Mouse (Mus musculus) heart, adult 9 months (tissue): ENCODE measurements around the gene Elf4.

ENCODE experiments used
- DNase-seq, 2 experiments: peaks; one replicate each; pipeline ENCODE4 v3.0.0; 2022; ENCODE audit warnings: low spot score in 2 of 2

Gene Elf4

DNA sequence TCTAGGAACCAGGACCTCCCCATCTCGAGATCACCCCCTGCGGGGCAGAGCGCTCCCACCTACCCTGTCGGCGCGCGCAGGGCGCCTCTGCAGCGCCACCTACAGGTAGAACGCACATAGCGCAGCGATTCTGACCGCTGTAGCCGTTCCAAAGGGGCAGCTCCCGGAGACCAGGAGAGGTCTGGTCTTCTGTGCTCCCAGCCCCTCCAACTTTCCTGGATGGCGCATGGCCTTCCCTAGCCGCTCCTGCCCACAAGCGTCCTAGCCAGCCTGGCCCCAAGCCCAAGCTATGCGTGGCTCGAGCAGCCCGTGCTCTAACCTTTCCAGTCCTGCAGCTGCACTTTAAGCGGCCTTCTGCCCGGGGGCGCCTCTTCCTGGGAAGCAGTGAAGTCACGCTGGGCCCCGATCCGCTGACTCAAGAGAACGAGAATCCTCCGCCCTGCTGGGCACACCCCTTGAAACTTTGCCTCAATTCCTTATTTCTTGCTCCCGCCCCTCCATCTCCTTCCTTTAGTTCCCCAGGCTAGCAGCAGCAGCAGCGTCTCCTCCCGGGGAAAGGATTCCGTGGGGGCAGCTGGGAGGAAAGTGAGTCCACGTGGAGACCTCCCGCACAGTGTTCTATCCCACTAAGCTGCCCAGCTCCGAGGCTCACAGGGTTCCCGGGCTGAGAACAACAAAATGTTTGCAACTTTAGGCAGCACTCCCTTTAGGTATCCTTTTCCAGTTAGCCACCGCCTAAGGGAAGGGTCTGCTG is at the start of gene Elf4:
Elf4 (minus strand) TSS at position 379 of the 754 bp plus-strand sequence.
- peak; percentile 56 to 60 for DNase-seq

DNA sequence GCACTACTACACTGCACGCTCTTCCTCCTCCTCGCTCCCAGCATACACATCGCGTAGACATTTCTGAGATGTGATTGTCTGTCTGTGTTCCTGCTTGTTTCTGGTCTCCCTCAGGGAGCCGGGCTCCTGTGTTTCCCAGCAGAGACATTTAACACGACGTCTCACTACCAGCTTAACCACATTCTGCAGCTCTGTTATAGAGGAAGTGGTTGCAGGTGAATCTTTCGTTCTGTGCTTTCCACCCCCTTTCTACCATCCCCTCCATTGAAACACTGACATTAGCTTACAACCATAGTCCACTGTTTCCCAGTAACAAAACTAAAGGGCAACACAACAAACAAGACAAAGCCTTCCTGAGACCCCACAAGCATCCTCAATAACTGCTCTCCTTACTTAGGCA is 30.8 kb upstream of the Elf4 start:
- DNase-seq = no peak

DNA sequence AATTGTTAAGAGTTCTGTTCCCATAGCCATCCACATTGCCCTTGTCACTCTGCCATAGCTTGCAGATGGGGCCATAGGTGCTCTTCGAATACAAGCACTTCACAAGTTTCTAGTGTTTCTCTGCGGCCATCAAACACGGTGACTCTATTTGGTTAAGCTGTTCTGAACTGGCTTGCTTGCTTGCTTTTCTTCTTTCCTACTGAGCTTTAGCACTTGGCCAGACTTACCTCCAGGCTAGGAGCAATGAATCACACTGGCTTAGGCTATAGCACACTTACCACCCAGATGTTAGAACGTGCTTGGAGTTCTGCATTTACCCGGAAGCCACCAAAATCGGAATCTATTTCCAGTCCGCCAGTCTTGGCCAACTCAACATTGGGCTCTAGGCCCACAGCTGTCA is 18.8 kb upstream of the Elf4 start:
- no peak for DNase-seq

DNA sequence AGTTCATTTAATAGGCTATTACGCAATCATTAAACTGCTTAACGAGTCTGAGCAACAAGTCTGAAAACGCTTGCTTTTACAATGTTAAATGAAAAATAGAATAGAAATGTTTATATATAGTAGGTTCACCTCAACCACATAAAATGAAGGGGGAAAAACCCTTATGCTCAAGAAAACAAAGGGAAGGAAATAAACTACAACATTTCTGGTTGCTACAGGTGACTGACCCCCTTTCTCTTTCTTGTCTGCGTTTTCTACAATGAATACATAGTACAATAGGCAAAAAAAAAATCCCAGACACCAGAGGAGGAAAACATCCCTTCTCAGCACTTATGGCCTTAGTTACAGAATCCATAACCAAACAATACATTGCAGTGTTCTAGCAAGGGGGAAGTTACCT is 18.2 kb upstream of the Elf4 start:
- DNase-seq = no peak

DNA sequence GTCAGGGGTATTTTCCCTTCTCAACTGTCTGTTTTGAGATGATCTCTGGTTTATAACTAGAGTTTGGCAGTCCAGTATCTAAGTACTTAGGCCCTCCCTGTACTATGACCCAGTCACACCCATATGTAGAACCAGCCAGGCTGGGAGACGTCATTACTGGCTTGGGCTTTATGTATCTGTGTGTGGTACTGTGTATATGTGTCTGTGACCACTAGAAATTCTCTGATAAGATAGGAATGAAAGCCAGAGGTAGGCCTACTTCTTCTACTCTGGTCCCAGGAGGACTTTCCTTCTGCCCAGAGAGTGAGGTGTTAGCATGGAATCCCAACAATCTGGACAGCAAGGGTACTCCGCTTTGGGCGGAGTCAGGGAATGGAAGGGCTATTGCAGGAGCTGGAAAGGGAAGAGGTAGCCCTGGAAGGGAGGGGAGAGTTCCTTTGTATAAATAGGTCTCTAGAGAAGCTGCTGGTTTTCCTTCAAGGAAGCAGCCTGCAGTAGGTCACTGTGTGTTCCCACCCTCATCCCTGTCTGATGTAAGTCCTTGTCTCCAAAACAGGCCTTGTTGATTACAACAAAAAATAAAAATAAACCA is 4.5 kb upstream of the Elf4 start:
- DNase-seq = peak in 1 of 2 experiments; percentile 34

DNA sequence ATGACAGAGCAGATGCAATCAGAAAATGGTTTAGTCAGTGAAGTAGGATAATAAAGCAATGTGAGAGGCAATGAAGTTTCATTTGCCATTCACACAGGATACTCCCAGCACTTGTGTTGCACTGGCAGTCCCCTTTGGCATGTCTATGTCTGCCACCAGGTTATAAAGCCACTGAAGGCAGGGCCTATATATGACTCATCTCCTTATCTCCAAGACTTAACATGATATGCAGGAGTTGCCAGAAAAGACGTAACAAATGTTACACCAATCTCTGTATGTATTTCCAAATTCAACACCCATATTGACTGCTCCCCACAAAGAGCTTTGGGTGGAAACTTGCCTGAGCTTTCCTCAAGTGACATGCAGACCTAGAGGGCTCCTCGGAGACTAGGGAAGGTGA is 3.2 kb upstream of the Elf4 start:
- DNase-seq = no peak

DNA sequence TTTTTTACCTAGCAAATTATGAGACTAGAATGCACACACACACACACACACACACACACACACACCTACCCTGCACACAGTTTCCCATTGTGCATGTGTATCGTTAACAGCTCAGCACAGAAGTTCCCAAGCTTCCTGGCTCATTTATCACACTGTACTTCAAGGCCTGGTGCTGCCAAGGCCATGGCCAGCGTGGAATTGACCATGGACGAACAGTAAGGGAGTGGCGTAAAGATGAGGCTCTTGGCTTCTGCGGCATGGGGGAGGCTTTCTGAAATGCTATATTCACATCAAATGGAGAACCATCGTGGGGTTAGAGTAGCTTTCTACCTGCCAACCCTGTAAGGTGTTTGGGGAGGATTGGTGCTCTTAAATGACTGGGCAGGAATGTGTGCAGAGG is 1.5 kb upstream of the Elf4 start:
- DNase-seq = no peak

DNA sequence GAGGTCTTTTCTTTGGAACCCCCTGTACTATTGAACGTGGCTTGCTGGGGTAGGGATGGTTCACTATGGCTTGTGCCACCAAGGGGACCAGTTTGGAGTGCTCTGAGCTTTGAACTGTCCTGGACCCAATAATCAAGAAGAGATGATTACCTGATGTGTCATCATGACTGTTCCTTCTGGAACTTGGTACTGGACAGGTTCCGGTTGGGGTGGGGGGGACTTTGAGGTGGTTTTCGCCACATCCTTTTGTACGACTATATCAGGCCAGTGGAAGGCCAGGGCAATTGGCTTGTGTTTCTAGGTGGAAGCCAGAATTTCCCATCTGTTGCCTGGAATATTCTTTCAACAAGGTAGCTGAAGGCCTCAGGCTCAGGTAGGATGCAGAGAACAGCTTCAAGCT is 704 bp upstream of the Elf4 start:
- no peak for DNase-seq

DNA sequence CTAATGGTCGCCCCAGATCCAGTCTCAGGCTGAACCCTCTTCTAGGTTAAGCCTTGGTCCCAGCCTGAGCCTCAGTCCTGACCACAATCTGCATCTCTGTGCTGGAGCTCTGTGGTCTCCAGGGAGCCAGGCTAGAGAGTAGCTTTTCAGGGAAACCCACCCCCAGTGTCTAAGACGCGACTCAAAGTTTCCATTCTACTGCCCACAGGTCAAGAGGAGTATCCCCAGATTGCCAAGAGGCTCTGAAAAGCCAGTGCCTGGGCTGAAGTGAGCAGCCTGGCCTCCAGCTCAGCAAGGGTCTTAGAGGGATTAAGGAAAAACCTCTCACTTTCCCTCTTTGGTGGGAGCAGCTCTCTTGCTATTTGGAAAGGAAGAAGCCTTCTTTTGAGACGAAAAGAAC is 635 bp downstream of the Elf4 start:
- no peak for DNase-seq

DNA sequence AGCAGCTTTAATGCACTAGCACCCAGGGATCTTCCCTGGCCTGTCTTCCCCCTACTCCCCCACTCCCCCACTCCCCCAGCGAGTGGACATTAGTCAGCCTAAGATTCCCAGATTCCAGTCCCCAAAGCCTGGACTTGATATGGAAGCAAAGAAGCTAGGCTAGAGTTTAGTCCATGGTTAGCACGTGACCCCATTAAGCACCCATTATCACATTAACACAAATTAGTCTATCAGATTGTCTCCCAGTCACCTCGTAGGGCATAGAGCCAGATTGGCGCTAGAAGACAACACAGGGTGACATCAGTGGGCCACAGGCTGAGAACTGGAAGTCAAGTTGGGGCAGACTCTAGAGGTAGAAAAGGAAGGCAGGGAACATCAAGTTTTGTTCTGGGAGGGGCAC is 1.9 kb downstream of the Elf4 start:
- DNase-seq = no peak

DNA sequence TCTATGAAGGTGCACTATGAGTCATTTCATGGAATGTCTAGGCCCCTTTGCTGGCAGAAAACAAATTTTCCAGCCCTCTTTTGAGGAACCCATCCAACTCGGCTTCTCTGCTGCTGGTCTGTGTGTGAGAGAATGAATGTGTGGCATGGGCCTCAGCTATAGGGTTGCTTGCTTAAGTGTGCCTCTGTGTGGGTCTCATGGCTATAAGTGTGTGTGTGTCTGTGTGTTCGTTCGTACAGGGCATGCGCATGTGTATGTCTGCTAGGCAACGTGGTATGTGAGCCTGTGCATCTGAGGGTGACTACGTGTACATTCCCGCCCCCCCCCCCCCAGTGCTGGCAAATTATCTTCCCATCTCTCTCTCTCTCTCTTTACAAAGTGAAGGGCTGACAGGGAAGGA is 2.4 kb downstream of the Elf4 start:
- DNase-seq = no peak

DNA sequence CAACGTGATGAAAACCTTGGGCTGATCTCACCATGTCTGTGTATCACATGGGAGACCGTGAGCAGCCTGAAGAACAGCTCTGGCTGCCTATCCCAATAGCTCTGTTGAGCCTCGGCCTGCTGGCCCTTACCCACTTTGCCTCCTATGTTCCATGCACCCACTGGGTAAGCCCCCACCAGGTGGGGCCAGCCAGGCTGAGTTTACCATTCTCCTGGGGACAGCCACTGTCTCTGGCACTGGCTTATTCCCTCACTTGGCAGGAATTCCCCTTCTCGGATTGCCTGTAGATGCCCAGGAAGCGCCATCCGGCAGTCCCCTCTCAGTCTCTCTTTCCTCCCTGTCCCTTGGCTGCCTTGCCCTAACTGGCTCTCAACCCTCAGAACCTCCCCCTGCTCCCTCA is 6.0 kb downstream of the Elf4 start:
- DNase-seq = no peak

DNA sequence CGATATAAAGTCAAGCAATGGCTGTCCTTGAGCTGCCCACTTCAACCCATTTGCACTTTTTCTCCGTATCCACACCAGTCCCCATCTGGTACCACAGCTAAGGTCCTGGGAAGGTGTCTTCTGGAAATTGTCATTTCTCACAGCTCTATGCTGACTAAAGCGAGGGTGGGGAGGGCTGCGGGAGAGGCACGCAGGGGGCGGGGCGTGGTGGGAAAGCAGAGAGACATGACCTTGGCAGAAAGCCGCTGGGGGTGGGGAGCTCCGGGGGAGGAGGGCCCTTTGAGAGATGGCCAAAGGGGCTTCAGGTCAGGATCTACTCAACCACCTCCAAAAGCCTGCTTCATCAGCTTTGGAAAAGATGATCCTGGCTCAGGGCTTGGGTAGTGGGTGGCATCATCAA is 7.9 kb downstream of the Elf4 start:
- no peak for DNase-seq

DNA sequence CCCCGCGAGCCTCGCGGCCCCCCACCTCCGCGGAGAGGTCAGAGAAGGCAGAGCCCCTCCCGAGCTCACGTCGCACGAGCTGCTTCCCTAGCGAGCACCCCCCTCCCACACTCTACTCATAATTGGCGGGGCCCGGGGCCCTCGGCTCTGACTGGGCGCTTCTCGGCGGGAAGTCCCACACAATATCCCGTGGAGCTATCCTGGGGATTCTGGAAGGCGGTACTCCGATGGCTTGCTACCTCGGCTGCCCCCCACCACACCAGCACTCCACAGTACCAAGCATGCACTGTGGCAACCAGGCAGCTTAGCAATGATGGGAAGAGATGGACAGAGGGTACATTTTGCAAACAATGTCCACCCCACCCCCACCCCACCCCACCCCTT is 8.4 kb downstream of the Elf4 start:
- no peak for DNase-seq

DNA sequence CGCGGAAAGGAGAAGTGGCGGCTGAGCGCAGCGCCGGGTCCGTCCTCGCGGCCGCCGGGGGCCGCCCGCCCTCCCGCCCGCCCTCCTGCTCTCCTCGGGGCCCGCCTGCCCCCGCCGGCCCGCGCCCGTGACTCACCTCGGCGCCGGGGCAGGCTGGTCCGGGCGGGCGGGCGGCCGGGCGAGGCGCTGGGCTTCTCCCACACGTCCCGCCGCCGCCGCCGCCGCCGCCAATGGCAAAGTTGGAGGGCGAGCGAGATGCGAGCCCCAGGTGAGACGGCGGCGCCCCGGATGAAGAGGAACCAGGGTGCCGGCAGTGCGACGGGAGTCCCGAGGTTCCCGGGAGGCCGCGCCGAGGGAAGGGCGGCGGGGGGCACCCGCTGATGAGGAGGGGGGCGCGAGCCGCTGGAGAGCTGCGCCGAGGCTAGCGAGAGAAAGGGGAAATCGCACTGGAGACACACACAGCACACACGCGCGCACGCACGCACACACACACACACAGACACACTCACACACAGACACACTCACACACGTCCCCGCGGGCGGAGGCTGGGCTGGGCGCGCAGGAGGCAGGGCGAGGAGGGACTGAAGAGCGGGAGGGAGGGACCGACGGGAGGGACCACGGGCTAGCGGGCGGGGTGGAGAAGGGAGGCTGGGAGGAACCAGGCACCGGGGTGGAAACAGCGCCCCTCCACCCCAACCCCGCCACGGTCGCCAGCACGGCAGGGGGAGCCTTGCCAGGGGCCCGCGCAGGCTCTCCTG is 9.0 kb downstream of the Elf4 start:
- peak; percentile 75 to 79 for DNase-seq

DNA sequence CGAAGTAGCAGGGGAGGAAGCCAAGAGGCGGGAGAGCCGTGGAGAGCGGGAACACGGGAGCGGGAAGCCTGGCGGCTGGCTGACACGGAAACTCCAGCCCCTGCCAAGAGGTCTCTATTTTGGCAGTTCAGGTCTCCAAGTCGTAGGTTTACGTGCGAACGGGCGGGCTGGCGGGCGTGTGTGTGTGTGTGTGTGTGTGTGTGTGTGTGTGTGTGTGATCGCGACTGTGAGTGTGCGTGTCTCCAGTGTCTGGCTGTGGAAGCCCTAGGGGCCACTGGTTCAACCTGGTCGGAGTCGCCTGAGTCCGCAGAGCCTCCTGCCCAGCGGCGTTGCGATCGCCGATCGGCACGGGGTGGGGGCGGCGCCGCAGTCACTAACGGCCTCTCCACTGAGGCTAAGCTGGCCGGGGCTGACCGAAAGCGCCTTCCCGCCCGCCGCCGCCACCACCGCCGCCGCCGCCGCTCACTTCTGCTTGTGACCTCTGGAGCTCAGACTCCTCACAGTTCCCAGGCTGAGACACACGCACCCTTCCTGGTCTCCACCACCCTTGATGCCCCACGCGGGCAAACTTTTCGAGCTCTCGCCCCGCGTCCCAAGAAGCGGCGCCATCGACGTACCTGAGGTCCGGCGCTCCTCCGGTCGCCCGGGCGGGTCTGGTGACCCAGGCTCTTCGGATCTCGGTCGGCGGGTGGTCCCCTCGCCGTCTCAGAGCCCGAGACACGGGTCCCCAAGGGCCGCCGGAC is 9.8 kb downstream of the Elf4 start:
- no peak for DNase-seq

DNA sequence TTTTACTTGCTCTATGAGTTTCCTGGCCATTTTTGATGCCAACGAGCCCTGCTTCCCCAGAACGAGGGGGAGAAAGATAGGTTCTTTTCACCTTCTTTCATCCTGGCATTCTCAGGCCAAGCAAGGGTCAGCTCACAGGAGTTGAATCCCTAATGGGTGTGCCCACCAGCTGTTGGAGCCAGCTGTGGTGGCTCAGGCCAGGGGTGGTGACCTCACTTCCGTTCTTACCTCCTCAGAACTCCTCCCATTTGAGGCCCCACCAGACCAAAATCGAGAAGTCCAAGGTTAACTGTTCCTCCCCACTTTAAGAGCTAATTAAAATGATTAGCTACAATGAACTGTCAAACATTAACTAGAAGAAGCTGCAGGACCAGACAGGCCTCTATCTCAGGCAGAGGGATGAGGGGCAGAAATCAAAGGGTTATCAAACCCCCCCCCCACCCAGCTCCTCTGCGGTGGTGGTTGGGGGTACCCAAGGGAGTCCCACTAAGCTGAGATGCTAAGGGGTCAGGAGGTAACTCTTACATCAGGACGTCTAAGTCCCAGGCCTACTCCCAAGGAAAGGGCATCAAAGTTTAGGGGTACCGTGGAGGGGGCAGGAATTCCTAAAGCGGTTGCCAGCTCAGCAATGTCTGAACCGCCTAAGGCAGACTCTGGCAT is 10.6 kb downstream of the Elf4 start:
- DNase-seq = peak in 1 of 2 experiments; percentile 39

DNA sequence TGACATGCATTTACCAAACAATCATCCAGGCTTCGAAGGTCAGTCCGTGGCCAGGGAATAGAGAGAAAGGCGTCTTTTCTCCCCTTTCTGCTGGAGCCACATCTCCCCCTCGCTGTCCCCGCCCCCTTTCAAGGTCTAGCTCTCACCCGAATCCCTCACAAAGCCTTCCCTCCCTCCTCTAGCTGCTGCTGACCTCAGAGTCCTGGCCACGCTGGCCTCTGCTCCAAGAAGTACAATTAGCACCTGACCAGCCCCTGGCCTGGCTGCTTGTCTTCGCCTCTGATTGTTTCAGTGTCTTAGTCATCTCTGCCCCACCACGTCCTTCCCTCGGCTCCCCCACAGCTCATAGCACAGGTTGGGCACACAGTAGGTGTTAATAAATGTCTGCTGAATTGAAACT is 13.3 kb downstream of the Elf4 start:
- DNase-seq = no peak

DNA sequence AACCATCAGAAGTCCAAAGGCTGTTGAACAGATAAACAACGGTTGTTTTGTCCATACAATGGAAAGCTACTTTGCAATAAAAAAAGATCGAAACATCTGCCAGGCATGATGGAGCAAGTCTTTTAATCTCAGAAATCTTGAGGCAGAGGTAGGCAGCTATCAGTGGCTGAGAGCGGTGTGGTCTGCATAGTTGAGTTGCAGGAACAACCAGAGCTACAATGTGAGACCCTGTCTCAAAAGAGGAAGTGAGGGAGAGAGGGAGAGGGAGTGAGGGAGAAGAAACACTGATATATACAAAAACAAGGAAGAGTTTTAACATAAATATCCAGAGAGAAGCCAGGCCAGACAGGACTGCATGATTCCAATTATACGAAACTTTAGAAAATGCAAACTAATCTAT is 18.3 kb downstream of the Elf4 start:
- no peak for DNase-seq

DNA sequence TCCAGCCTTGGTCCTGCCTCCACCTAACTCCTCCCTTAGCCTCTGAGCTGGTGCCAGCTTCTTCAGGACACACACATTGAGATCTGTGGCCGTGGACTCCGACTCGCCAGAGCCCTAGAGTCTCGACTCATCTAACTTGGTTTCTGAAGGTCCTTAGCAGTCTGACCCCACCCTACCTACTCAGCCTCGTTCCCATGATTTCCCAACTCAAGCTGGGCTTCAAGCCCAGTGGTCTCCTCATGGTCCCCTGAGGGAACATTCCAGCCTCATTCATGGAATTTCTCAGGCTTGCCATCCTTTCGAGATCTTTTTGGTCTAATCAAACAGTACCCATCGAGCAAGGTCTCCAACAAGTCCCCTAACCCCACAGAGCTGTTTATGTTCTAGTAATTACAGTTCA is 21.0 kb downstream of the Elf4 start:
- DNase-seq = peak in 1 of 2 experiments; percentile 38

DNA sequence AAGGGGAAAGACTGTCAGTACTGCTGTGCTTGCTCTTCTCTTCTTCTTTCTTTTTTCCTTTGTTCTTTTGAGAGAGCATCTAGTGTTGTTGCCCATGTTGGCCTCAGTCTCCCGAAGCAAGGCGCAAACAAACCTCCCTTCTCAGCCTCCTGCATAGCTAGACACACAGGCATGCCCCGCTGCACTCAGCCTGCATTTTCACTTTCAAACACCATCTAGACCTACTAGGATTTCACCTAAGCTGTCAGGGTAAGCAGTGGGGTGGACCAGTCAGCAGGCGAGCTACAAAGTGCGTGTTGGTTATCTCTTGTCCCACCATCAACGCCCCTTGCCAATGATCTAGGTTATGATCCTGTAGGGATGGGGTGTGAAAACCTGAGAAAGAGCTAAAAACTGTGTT is 21.4 kb downstream of the Elf4 start:
- no peak for DNase-seq

DNA sequence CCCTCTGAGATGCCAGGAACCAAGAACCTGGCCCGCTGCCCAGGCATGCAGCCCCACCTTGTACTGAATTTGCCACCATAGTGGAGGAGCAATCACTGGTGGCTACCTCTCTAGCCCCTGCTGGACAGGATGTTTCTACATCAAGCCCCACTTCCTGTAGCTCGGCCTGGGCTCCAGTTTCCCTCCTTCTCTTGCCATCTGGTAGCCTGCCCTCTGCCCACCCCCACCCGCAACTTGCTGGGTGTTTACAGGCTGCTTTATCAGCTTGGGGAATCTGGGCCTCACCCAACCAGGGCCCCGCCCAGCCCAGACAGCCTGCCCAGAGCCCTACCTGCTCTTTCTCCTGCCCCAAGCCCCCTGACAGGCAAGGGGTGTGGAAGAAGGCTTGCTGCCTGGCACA is 23.9 kb downstream of the Elf4 start:
- no peak for DNase-seq
